Mouse (Mus musculus) layer of hippocampus, adult 8-10 months (tissue): ENCODE data around the gene Gdap1l1. TPM values are rescaled to one million over a fixed set of nuclear protein-coding genes. Genes with fewer than 3 reads are reported as not detected.
"Not testable (repeated sequence)": the region's sequence is repeated elsewhere in the genome, so short reads cannot be mapped to it uniquely, and the experiment has no call there.

Experiments
- DNase-seq, 2 experiments: peaks; one replicate each; pipeline ENCODE4 v3.0.0; 2022; ENCODE audit warnings: low spot score in 2 of 2
- total RNA-seq, 4 experiments: library from RNA; stranded (reverse); gene quantifications; 2 replicates each; pipeline ENCODE4 v1.2.4; 2022

The Gdap1l1 gene
- total RNA-seq, 4 experiments from 2014 or later: 65.7 to 69.2 (median 68.0) TPM

DNA sequence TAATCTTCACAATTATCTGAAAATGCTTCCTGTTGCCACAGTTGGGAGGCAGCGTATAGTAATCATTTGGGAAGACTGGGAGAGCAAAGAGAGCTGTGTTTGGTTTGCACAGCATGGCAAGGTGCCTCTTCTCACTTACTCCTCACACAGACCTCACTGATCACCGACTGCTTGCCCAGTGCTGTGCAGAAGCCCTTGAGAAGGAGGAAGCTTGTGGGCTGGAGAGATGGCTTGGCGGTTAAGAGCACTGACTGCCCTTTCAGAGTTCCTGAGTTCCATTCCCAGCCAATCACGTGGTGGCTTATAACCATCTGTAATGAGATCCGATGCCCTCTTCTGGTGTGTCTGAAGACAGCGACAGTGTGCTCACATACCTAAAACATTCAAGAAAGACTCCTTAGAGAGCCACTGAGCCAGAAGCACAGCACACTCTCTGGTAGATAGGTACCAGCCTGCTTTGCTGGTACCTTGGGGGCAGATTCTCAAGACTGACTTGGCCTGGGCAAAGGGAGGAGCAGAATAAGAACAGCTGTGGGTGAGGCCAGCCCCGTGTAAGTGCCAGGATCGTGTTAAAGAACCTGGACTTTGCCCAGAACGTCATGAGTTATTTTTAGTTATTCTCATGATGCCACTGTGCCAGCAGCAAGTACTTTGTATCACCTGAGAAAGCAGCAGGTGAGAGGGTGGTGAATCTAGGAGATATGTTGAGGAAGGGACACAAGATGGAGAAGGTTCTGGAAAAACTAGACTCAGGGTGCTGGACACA lies 15.2 kb upstream of the Gdap1l1 start:
- DNase-seq: no peak

DNA sequence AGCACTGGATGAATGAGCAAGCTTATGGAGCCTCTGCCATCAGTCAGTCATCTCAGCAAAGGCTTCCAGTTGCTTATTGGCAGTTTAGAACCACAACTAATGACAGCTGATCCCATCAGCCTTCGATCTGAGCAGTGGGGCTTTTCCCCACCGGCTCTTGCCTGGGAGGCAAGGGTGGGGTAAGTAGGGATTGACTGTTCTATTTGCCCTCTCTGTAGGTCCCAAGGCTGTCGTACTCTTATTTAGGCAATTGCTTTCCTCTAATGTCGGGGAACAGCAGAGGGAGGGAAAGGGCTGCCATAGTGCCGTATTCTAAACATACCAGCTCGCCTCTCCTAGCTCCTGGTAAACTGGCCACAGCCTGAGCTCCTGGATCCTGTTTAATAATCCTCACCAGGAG lies 13.7 kb upstream of the Gdap1l1 start, which contains the start of gene Oser1:
Oser1 (minus strand) TSS at position 101 of the 400 bp plus-strand sequence.
- no peak for DNase-seq

DNA sequence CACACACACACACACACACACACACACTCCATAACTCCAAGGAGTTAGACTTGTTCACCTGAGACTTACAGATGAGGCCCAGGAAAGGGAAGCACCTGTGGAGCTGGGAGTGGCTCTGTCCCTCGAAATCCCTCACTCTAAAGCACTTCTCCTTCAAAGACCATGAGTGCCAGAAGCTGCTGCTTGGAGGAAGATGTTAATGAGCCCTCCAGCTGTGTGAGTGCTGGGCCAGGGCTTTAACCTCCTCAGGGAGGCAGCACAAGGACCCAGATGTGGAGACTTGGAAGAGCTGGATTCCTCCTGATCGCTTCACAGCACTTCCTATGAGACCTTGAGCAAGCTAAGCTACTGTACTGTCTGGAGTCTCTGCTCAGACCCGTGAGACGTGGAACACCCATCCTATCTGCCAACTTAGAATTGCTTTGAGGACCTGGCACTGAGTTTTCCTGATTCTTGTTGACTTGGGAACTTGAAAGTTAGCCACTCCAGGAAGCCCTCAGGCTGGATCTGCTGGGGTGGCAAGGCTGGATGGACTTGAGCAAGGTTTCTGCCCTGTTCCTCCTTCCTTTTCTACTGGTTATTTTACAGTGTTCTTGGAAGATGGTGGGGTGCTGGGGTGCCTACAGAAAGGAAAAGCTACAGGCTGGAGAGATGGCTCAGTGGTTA lies 9.8 kb upstream of the Gdap1l1 start:
- no peak for DNase-seq

DNA sequence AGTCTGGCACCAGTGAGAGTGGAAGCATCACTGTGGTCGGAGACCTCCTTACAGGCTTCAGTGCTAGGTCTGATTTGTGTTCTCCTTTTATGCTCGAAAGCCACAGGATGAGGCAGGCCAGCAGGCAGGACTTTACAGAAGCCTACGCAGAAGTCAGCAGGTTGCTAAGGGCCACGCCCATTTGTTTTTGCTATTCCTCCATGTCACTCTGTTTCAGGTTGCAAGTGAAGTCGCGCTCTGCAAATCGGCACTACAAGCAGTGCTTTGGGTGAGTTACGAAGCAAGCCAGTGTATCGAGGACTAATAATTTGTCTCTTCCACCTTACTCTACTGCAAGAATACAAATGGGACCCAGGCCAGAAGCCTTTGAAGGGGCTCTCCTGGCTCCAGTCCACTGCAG lies 7.0 kb upstream of the Gdap1l1 start:
- no peak for DNase-seq

DNA sequence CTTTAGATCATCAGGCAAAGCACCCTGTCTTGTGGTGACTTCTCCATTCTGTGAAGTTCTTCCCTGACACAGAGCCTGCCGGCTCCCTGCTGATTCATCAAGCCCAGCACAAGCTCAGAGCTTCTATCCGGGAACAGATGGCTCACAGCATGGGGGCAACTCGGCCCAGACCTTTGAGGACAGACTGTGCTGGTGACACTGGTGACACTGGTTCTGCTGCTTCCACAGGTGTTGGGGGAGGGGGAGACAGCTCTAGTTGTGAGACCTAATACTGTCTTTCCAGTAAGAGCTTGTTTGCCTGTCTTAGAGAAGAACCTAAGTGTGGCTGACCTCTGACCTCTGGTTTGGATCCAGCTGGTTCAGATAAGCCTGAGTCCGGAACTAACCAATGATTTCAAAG lies 4.3 kb upstream of the Gdap1l1 start:
- DNase-seq: no peak

DNA sequence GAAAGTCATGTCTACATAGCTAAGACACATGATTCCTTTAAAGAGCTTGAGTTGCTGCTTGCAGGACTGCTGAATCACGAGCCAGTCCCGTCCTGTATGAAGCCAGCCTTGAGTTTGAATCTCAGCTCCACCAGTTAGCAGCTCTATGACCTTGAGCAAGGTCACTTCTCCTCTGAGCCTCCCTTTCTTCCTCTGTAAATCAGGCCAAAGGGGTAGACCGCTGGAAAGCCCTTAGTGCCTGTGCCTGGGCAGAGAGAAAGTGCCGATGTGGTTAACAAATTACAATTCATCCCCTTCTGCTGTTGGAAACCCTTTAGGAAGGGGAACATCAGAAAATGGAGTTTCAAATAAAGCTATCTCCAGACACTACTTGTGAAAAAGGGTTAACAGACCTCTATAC lies 476 bp upstream of the Gdap1l1 start:
- no peak for DNase-seq

DNA sequence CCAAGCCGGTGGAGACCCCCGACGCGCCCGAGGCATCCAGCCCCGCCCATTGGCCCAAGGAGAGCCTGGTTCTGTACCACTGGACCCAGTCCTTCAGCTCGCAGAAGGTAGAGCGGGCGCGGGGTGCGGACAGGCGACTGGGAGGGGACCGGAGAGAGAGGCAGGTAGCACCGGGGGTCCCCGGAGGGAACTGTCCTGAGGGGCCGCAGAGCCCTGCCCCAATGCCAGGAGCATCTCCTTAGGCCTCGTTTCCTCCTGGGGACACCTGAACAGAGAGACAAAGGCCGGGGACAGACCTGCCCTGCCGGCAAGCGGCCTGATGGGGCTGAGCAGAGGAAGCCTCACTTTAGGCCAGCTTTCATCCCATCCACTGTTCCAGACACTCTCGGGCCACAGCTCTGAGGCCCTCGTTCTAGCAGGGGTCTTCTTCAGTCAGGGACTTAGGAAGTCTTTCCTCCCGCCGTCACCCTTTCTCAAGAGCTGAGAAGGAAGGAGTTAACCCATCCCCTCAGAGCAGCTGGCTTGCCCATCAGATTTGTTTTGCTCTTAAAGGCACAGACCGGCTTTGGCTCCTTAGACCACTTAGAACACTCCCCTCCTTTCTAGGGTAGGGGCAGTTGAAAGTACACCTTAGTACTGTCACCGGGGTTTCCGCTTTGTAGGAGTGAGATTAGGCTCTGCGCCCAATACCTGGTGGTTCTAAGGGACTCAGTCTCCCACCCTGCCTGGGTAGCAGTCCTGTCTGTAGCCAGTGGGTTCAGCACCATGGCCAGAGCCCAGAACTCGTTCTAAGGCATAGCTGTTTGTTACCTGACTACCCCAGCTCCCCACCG lies 559 bp downstream of the Gdap1l1 start:
- no peak for DNase-seq

DNA sequence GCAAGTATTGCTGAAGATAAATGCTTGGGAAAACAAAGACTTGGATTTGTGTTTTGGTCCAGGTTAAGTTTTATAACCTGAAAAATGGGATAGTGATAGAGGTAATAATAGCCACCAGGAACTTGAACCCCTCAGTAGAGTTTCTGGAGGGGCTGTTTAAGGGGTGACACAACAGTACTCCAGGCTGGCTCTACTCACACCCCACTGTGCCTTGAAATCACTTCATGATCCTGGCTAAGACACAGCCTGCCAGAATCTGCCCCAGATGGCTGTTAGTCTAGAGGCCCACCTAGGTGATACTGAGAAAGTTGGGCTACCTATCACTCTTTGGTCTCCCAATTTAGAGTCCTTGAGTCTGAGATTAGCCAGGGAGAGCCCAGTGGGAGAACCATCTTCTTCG lies 1.2 kb downstream of the Gdap1l1 start:
- DNase-seq: no peak

DNA sequence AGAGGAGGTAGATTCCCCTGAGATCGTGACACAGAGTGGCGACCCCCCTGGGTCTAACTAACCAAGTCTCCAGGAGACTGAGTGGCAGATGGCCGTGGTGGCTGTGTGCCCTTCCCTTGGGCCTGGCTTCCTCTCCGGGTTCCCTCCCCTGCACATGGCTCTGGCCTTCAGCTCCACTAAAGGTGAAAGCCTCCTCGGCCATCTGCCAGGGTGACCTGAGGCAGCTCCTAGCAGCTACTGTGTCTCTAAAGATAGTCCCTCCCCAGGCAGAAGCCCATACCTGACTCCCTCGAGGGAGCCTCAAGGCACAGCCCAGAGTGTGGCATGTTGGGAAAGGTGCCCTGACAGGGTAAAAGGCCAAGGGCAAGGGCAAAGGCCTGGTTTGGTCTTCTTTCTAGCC lies 5.3 kb downstream of the Gdap1l1 start:
- no peak for DNase-seq

DNA sequence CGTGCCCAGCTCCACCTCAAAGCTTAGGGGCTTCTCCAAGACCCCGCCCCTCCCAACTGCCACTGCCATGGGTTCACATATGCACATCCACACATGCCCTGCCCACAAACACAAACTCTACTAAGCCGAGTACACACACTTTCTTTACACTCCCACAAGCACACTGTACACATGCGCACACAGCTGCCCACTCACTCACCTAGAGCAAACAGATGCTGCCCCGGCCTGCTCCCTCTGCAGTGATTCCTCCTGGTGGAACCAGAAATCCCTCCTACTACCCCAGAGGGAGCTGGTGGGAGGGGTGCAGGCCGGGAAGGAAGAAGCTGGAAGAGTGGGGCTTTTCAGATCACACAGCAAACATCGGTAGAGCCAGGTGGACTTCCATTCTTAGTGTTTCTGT lies 5.7 kb downstream of the Gdap1l1 start:
- no peak for DNase-seq

DNA sequence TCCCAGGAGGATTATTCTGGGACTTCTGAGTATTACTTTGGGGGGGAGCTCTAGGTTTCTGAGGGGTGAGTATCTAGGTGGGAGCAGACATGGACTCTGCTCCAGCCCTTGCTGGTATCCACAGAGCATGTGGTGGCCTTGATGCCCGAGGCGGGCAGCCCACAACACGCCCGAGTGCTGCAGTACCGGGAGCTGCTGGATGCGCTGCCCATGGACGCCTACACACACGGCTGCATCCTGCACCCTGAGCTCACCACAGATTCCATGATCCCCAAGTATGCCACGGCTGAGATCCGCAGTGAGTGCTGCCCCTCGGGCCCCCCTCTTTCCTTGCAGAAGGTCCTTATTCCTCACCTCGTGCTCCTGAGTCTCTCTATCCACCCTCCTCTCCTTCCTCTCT lies 9.1 kb downstream of the Gdap1l1 start:
- no peak for DNase-seq

DNA sequence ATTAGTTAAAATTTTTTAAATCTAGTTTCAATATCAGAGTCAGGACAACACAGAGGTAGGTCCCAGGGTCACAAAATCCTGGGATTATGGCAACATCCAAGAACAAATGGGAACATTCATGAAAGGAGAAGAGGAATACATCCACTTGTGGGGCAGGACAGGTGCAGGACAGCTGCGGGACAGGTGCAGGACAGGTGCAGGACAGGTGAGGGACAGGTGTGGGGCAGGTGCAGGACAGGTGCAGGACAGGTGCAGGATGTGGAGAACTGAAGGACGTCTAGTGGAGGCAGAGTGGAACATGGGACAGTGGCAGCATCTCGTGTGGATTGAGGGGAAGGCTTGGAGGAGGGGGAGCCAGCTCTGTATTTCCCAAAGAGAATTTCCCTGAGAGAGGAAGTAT lies 11.0 kb downstream of the Gdap1l1 start:
- DNase-seq: no peak

DNA sequence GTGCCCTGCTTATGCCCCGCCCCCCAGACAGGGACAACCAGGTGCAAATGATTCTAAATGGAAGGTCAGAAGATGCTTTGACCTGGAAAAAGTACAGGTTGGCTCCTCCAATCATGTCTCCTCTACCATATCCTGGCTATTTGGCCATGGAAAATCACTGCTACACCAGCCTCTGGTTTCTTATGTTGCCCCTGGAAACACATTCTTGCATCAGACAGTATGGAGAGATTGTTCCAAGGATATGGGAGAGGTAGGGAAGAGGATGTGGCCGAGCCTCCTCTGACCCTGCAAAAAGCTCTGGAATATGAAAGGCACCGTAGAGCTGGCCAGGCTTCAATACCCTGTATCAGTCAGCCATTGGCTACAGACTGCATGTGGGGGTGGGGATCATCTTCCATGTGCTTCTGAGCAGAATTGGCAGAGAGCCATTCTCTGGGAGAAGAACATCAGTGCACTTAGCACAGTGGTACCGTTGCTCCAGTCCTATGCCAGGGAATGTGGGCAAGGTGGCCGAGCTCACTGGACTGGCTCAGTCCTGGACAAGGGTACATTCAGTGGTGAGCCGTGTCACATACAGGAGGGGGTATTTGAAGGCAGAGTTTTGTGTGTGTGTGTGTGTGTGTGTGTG lies 12.5 kb downstream of the Gdap1l1 start:
- DNase-seq: peak; percentile 53 to 62

DNA sequence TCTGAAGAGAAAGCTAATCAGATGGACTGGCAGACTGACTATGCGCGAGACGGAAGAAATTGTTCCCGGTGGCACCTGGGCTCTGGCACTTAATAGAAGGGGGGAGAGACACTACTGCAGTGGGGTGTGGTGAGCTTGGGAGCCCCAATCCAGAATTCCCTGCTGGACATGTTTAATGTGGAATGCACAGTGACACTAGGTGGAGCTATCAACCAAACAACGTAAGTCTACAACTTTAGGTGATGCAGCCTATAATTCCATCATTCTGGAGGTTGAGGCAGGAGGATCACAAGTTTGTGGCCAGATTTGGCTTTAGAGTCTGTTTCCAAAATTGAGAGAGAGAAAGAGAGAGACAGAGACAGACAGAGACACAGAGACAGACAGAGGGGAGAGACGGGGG lies 14.5 kb downstream of the Gdap1l1 start:
- DNase-seq: no peak

DNA sequence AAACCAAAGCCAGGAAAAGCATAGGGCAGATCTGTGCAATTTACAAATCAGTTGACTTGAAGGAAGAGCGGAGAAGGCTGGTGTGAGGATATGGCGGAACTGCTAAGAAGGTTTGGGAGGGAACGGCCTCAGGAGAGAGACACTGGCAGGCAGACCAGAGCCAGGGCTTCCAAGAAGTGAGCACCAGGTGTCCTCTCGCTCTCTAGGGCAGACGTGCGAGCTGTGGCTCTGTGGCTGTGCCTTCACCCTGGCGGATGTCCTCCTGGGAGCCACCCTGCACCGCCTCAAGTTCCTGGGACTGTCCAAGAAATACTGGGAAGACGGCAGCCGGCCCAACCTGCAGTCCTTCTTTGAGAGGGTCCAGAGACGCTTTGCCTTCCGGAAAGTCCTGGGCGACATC lies 15.1 kb downstream of the Gdap1l1 start:
- DNase-seq: no peak

DNA sequence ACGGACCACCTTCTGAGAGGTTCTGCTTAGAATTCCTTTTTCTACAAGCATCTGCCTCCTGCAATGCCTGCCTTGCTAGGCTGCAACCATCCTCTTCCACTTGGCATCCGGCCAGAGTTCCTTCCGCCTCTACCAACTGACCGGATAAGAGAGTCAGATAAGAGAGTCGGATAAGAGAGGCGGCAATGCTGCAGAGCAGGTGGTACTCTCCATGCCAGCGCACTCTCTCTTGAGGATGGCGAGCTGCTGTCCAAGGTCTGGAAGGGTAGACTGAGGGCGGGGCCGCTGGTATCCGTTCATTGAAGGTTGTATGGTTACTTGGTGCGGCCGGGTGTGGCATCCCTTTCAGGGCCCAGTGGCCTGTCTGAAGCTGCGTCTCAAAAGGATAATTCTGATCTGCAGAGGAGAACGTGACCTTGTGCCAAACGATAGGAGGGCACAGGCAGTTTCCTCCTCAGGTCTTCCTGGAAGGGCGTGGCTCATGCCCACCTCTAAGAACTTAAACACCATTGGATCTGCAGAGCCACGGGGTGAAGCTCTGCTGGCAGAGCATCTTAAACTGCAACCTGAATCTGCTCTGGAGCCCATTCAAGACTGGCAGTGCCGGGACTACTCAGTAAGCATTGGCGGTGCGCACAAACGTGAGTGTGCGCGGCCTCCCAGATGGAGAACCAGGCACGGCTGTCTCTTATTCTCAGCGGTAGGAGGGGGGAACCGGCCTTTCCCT lies 20.4 kb downstream of the Gdap1l1 start:
- DNase-seq: no peak

DNA sequence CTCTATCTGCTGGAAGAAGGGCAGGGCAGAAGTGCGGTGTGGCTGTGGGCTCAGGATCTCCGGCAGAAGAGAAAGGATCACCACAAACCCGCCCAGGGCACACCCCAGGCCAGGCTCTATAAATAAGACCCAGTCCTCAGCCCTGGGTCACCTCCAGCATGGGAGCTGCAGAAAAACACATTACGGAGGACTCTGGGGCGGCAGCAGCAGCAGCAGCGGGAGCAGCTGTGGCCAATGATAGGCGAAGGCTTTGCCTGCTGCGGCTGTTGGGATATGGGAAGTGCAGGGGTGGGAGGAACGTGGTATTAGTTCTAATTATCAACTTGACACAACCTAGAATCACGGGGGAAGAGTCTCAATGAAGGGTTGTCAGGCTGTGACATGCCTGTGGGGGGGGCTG lies 21.1 kb downstream of the Gdap1l1 start:
- no peak for DNase-seq

DNA sequence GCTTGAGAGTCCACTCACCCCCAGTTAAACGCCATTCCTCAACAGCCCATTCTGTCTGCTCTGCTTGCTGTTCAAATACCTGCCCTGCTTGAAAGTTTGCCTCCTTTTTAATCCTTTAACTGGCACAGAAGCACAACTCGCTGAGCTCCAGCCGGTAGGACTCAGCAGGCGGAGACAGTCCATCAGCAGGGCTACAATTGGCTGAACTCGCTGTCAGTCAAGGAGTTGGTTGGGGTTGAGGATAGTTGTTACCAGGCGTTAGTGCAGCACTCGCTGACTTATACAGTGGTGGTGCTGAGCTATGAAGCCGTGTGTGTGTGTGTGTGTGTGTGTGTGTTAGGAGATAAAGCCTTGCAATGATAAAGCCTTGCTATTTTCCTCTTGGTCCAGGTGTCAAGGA lies 22.3 kb downstream of the Gdap1l1 start:
- DNase-seq: no peak

DNA sequence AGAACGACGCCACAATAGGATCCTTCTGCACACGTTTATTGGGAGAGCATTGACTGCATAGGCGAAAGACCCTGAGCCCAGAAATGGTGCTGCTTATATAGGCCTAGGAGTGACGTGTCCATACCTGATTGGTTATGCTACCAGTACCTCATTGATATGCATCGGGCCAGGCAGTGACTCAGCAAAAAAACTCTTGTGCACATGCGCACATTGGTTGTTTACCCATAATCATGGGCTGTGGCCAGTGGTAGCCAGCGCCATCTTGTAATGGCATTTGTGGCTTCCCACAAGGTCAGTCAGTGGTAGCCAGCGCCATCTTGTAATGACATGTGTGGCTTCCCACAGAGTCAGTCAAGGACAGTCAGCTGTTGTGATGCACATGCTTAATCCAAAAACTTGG lies 23.0 kb downstream of the Gdap1l1 start:
- DNase-seq: not testable (repeated sequence)

DNA sequence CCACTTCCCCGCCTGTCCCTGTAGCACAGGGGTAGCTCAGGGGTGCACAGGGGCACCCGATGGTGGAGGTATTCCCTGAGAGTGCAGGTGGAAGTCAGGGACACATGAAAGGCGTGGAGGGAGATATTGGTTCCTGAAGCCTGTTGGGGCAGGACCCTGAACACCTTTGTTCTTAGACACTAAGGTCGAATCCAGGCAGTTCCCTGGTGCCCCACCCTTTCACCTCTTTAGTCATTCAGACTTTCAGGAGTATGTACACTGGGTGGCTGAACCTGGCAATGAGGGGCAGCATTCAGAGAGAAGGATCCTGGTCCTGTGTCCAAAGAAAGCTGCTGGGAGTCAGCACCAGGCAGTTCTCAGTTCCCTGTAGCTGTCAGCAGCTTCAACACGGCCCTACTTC lies 24.1 kb downstream of the Gdap1l1 start:
- no peak for DNase-seq

DNA sequence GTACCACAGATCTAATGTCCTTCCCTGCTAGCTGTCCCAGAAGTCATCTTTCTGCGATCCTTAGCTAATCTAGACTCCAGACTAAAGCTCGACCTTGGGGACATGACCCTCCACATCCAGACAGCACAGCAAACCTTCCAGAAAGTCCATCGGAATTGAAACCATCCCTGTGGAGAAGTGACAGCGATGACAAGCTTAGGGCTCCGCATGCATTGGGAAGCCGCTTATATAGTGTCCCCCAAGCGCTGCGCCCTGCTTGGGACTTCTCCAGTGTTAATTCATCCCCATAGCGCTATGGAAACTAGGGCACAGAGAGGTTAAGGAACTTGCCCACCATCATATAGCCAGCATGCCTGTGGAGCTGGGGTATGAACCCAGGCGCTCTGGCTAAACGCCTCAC lies 24.5 kb downstream of the Gdap1l1 start:
- no peak for DNase-seq
